Mouse (Mus musculus): ENCODE measurements around the gene BC049715. TPM values are rescaled to one million over a fixed set of nuclear protein-coding genes. Genes with fewer than 3 reads are reported as not detected.

BC049715 gene
- polyA plus RNA-seq, 1 experiment from 2014 or later: 1.7 TPM

- H3K27me3 ChIP-seq (replicated peaks; ENCODE audit: control insufficient read depth, insufficient read depth, low read length): no peaks in the 10 kb centered on the region
- H3K9ac ChIP-seq (ENCODE audit: low read length): no peak within 1 kb of the TSS
- no peaks in the 10 kb centered on the region for H3K9me3 ChIP-seq (ENCODE audit: control insufficient read depth, low read length)
- H3K36me3 ChIP-seq (ENCODE audit: control insufficient read depth, insufficient read depth, low read length): no peaks in the 10 kb centered on the region
- no peaks in the 10 kb centered on the region for H3K4me1 ChIP-seq (replicated peaks; ENCODE audit: control insufficient read depth, insufficient read depth, low read length)
- peak within 1 kb of the TSS; percentile 11; the same call in 1 of the 2 replicates for H3K4me2 ChIP-seq (ENCODE audit: low read length)
- ATAC-seq (replicated peaks; ENCODE audit: low FRiP score, low TSS enrichment, low read depth) (no peak), DNase-seq (ENCODE audit: low spot score) (no peak)
- WGBS: 37% methylated on average over 4 of the region's 4 CpGs
- H3K4me3 ChIP-seq (ENCODE audit: low read depth, low read length): peak within 1 kb of the TSS; percentile 1; the same call in 1 of the 2 replicates
- no peak within 1 kb of the TSS for H3K27ac ChIP-seq (ENCODE audit: low read depth)
Measured at GRCm38 (mm10) chr6:136835352-136835751, 7.9 kb downstream of the BC049715 start, which contains the start of gene Smco3. Gene Smco3, minus strand, starts transcription at chr6:136835452.

- Histone ChIP-seq H3K4me1 (replicated peaks; ENCODE audit: control insufficient read depth, insufficient read depth, low read length) (no peaks in the 10 kb centered on the region), H3K27ac (ENCODE audit: low read depth) (no peak overlapping the region), H3K4me2 (ENCODE audit: low read length) (no peak overlapping the region), H3K9me3 (ENCODE audit: control insufficient read depth, low read length) (no peaks in the 10 kb centered on the region), H3K36me3 (ENCODE audit: control insufficient read depth, insufficient read depth, low read length) (no peaks in the 10 kb centered on the region), H3K27me3 (replicated peaks; ENCODE audit: control insufficient read depth, insufficient read depth, low read length) (no peaks in the 10 kb centered on the region), H3K9ac (ENCODE audit: low read length) (no peak overlapping the region), H3K4me3 (ENCODE audit: low read depth, low read length) (no peak overlapping the region)
- 82% methylated on average over 3 of the region's 3 CpGs for WGBS
- DNase-seq (ENCODE audit: low spot score): no peak
- ATAC-seq (replicated peaks; ENCODE audit: low FRiP score, low TSS enrichment, low read depth): no peak
Measured at GRCm38 (mm10) chr6:136837323-136837722, 9.9 kb downstream of the BC049715 start.

GRCm38 (mm10) chr6:136844903-136845302, 17.5 kb downstream of the BC049715 start:
- no peak for ATAC-seq (replicated peaks; ENCODE audit: low FRiP score, low TSS enrichment, low read depth)
- no peaks in the 10 kb centered on the region for H3K9me3 ChIP-seq (ENCODE audit: control insufficient read depth, low read length)

GRCm38 (mm10) chr6:136845706-136846480, 18.5 kb downstream of the BC049715 start:
- Histone ChIP-seq H3K4me3 (ENCODE audit: low read depth, low read length) (no peak overlapping the region), H3K36me3 (ENCODE audit: control insufficient read depth, insufficient read depth, low read length) (no peaks in the 10 kb centered on the region), H3K27me3 (replicated peaks; ENCODE audit: control insufficient read depth, insufficient read depth, low read length) (no peaks in the 10 kb centered on the region), H3K9me3 (ENCODE audit: control insufficient read depth, low read length) (no peaks in the 10 kb centered on the region), H3K4me1 (replicated peaks; ENCODE audit: control insufficient read depth, insufficient read depth, low read length) (no peaks in the 10 kb centered on the region), H3K4me2 (ENCODE audit: low read length) (no peak overlapping the region), H3K27ac (ENCODE audit: low read depth) (no peak overlapping the region), H3K9ac (ENCODE audit: low read length) (no peak overlapping the region)
- DNase-seq (ENCODE audit: low spot score) (no peak), ATAC-seq (replicated peaks; ENCODE audit: low FRiP score, low TSS enrichment, low read depth) (no peak)
- WGBS: 71% methylated on average over 5 of the region's 5 CpGs

More at GRCm38 (mm10) chr6:136844903-136845302, 17.5 kb downstream of the BC049715 start:
- no peak overlapping the region for H3K9ac ChIP-seq (ENCODE audit: low read length)
- no peaks in the 10 kb centered on the region for H3K27me3 ChIP-seq (replicated peaks; ENCODE audit: control insufficient read depth, insufficient read depth, low read length)
- no peaks in the 10 kb centered on the region for H3K4me1 ChIP-seq (replicated peaks; ENCODE audit: control insufficient read depth, insufficient read depth, low read length)
- DNase-seq (ENCODE audit: low spot score): no peak
- no peak overlapping the region for H3K27ac ChIP-seq (ENCODE audit: low read depth)
- 67% methylated on average over 2 of the region's 2 CpGs for WGBS
- no peak overlapping the region for H3K4me2 ChIP-seq (ENCODE audit: low read length)
- no peaks in the 10 kb centered on the region for H3K36me3 ChIP-seq (ENCODE audit: control insufficient read depth, insufficient read depth, low read length)
- no peak overlapping the region for H3K4me3 ChIP-seq (ENCODE audit: low read depth, low read length)

GRCm38 (mm10) chr6:136847267-136847666, 19.8 kb downstream of the BC049715 start:
- WGBS: 92% methylated on average over 3 of the region's 3 CpGs

GRCm38 (mm10) chr6:136847790-136848189, 20.4 kb downstream of the BC049715 start:
- 8% methylated on average over 2 of the region's 2 CpGs for WGBS
- ATAC-seq (replicated peaks; ENCODE audit: low FRiP score, low TSS enrichment, low read depth): peak; percentile 32; the same call in 1 of the 2 replicates

More at GRCm38 (mm10) chr6:136847267-136847666, 19.8 kb downstream of the BC049715 start:
- Histone ChIP-seq H3K9ac (ENCODE audit: low read length) (no peak overlapping the region), H3K9me3 (ENCODE audit: control insufficient read depth, low read length) (no peaks in the 10 kb centered on the region), H3K4me2 (ENCODE audit: low read length) (no peak overlapping the region), H3K4me3 (ENCODE audit: low read depth, low read length) (no peak overlapping the region), H3K4me1 (replicated peaks; ENCODE audit: control insufficient read depth, insufficient read depth, low read length) (no peaks in the 10 kb centered on the region), H3K27me3 (replicated peaks; ENCODE audit: control insufficient read depth, insufficient read depth, low read length) (no peaks in the 10 kb centered on the region), H3K27ac (ENCODE audit: low read depth) (no peak overlapping the region), H3K36me3 (ENCODE audit: control insufficient read depth, insufficient read depth, low read length) (no peaks in the 10 kb centered on the region)
- DNase-seq (ENCODE audit: low spot score): no peak
- no peak for ATAC-seq (replicated peaks; ENCODE audit: low FRiP score, low TSS enrichment, low read depth)

GRCm38 (mm10) chr6:136848399-136848798, 21.0 kb downstream of the BC049715 start:
- ATAC-seq (replicated peaks; ENCODE audit: low FRiP score, low TSS enrichment, low read depth): no peak

More at GRCm38 (mm10) chr6:136847790-136848189, 20.4 kb downstream of the BC049715 start:
- H3K27me3 ChIP-seq (replicated peaks; ENCODE audit: control insufficient read depth, insufficient read depth, low read length): no peaks in the 10 kb centered on the region
- H3K4me1 ChIP-seq (replicated peaks; ENCODE audit: control insufficient read depth, insufficient read depth, low read length): 0 out of 2 replicates have a peak, but pooled peaks cover 4% of the 10 kb centered on the region
- H3K9ac ChIP-seq (ENCODE audit: low read length): no peak overlapping the region
- H3K36me3 ChIP-seq (ENCODE audit: control insufficient read depth, insufficient read depth, low read length): no peaks in the 10 kb centered on the region
- DNase-seq (ENCODE audit: low spot score): no peak
- no peaks in the 10 kb centered on the region for H3K9me3 ChIP-seq (ENCODE audit: control insufficient read depth, low read length)
- H3K27ac ChIP-seq (ENCODE audit: low read depth): no peak overlapping the region
- H3K4me3 ChIP-seq (ENCODE audit: low read depth, low read length): no peak overlapping the region
- no peak overlapping the region for H3K4me2 ChIP-seq (ENCODE audit: low read length)

GRCm38 (mm10) chr6:136848971-136849370, 21.5 kb downstream of the BC049715 start:
- H3K9ac ChIP-seq (ENCODE audit: low read length): no peak overlapping the region
- DNase-seq (ENCODE audit: low spot score): no peak
- H3K9me3 ChIP-seq (ENCODE audit: control insufficient read depth, low read length): no peaks in the 10 kb centered on the region
- H3K36me3 ChIP-seq (ENCODE audit: control insufficient read depth, insufficient read depth, low read length): no peaks in the 10 kb centered on the region
- no peak overlapping the region for H3K4me2 ChIP-seq (ENCODE audit: low read length)
- H3K4me3 ChIP-seq (ENCODE audit: low read depth, low read length): no peak overlapping the region
- no peak overlapping the region for H3K27ac ChIP-seq (ENCODE audit: low read depth)
- H3K4me1 ChIP-seq (replicated peaks; ENCODE audit: control insufficient read depth, insufficient read depth, low read length): 0 out of 2 replicates have a peak, but pooled peaks cover 4% of the 10 kb centered on the region
- 85% methylated on average over 5 of the region's 5 CpGs for WGBS
- no peaks in the 10 kb centered on the region for H3K27me3 ChIP-seq (replicated peaks; ENCODE audit: control insufficient read depth, insufficient read depth, low read length)
- no peak for ATAC-seq (replicated peaks; ENCODE audit: low FRiP score, low TSS enrichment, low read depth)

More at GRCm38 (mm10) chr6:136848399-136848798, 21.0 kb downstream of the BC049715 start:
- Histone ChIP-seq H3K27me3 (replicated peaks; ENCODE audit: control insufficient read depth, insufficient read depth, low read length) (no peaks in the 10 kb centered on the region), H3K9me3 (ENCODE audit: control insufficient read depth, low read length) (no peaks in the 10 kb centered on the region), H3K4me2 (ENCODE audit: low read length) (no peak overlapping the region), H3K4me1 (replicated peaks; ENCODE audit: control insufficient read depth, insufficient read depth, low read length) (0 out of 2 replicates have a peak, but pooled peaks cover 4% of the 10 kb centered on the region), H3K36me3 (ENCODE audit: control insufficient read depth, insufficient read depth, low read length) (no peaks in the 10 kb centered on the region), H3K27ac (ENCODE audit: low read depth) (no peak overlapping the region), H3K9ac (ENCODE audit: low read length) (no peak overlapping the region), H3K4me3 (ENCODE audit: low read depth, low read length) (no peak overlapping the region)
- WGBS: 85% methylated on average over 8 of the region's 8 CpGs
- DNase-seq (ENCODE audit: low spot score): no peak

Measured in intestine, embryonic 14.5 days (tissue).